Mouse (Mus musculus) kidney, embryonic 16.5 days (tissue): ENCODE measurements around the gene Arap1. TPM values are rescaled to one million over a fixed set of nuclear protein-coding genes. Genes with fewer than 3 reads are reported as not detected.

Source experiments
- ATAC-seq: fragments of 200-750 bp; cut with Nextera tagmentation; 2 replicates; pipeline ENCODE4 v1.8.0; 2017; ENCODE audit warnings: moderate TSS enrichment; ENCODE audit not compliant: low FRiP score, low TSS enrichment
- H3K27ac ChIP-seq: fragments of 300-500 bp; sonication (generic); 2 replicates; pipeline ENCODE4 v1.5.1; 2014; ENCODE audit warnings: low read length
- H3K27me3 ChIP-seq: fragments of 300-500 bp; sonication (generic); 2 replicates; pipeline ENCODE4 v1.6.1; 2014; ENCODE audit warnings: low read length, control low read depth, mixed read lengths; ENCODE audit not compliant: insufficient read depth
- H3K36me3 ChIP-seq: fragments of 300-500 bp; sonication (generic); 2 replicates; pipeline ENCODE4 v1.6.1; 2014; ENCODE audit warnings: low read length, control low read depth, mixed read lengths; ENCODE audit not compliant: insufficient read depth
- H3K4me1 ChIP-seq: fragments of 300-500 bp; sonication (generic); 2 replicates; pipeline ENCODE4 v1.6.1; 2014; ENCODE audit warnings: low read length, control low read depth, mixed read lengths; ENCODE audit not compliant: insufficient read depth
- H3K4me2 ChIP-seq: fragments of 300-500 bp; sonication (generic); replicated peaks from 2 replicates; pipeline ENCODE4 v1.6.1; 2014; ENCODE audit warnings: low read depth, low read length
- H3K4me3 ChIP-seq: fragments of 300-500 bp; sonication (generic); 2 replicates; pipeline ENCODE4 v1.5.1; 2014; ENCODE audit warnings: mild to moderate bottlenecking, low read length
- H3K9ac ChIP-seq: fragments of 300-500 bp; sonication (generic); replicated peaks from 2 replicates; pipeline ENCODE4 v1.6.1; 2014; ENCODE audit warnings: low read length
- H3K9me3 ChIP-seq: fragments of 300-500 bp; sonication (generic); 2 replicates; pipeline ENCODE4 v1.6.1; 2016; ENCODE audit warnings: low read length, control low read depth
- WGBS: fragments of 180-500 bp; shearing (Covaris S2); extraction: QIAGEN DNeasy Blood & Tissue Kit; methylation state at CpG from one replicate; pipeline ENCODE4 v1.1.7; 2014; 5-methylcytosine and 5-hydroxymethylcytosine counted together
- polyA plus RNA-seq: library from polyadenylated mRNA; unstranded; fragments of >200 nt; fragmentation: Nextera tagmentation; extraction: Ambion mirVana; gene quantifications from 2 replicates; pipeline ENCODE4 v1.2.1, GENCODE M21; 2015

Gene Arap1
- polyA plus RNA-seq, 1 experiment from 2014 or later, result 106 TPM

DNA sequence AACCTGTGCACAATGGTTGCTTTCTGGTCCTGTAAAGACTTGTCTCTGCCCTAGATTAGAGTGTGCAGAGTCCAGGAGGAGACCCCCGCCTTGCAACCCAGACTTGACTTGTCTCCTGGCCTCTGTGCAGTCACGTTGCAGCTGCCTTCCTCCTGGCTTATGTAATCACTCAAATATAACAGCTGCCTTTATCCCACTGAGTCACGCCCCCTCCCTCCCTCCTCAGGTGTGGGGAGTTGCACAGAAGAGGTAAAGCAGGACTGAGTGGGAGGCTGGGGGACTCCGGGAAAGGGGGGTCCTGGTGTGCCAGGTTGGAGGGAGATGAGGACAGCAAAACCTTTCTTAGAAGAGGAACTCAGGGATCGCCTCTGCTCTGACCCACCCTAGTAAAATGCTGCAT, 68.5 kb downstream of the Arap1 start:
- no peak for ATAC-seq

DNA sequence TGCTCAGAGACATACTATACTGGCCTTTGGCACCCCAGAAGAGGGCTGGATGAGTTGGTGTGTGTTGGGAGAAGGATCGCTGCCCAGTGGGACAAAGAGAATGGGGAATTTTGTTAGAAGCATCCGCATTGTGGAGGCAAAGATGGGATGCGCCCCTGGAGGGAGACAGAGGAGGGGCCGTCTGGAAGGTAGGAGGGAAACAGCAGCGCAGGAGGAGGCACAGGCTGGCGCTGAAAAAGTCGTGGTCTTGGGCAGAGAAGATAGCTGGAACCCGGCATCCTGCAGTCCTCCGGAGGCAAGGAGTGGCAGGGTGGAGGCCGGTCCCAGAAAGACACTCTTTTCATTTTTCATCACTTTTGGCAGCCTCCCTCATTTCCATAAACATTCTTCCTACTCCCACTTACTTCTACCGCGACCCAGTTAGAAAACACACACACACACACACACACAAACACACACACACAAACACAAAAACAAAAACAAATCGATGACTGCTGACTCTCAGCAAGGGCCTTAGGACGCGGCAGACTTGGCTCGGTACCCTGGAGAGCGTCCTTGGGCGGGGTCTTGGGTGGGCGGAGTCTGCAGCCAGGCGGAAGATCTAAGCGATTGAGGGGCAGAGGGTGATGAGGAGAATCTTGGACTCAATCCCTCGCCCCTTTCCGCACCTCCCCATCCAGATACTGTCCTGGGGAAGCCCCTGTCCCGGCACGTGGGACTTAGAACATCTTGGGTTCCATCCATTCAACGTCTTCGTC, 71.3 kb downstream of the Arap1 start:
- 5% methylated on average over 27 of the region's 27 CpGs for WGBS
- no peak overlapping the region for H3K4me2 ChIP-seq
- ATAC-seq, result no peak

More for the DNA sequence above, 68.5 kb downstream of the Arap1 start:
- peaks cover 24% of the 10 kb centered on the region for H3K4me1 ChIP-seq
- H3K9me3 ChIP-seq, result no peaks in the 10 kb centered on the region
- H3K36me3 ChIP-seq, result no peaks in the 10 kb centered on the region
- no peak overlapping the region for H3K4me2 ChIP-seq
- 63% methylated on average over 5 of the region's 5 CpGs for whole genome bisulfite sequencing
- H3K4me3 ChIP-seq, result no peak overlapping the region
- H3K9ac ChIP-seq, result no peak overlapping the region
- H3K27ac ChIP-seq, result no peak overlapping the region
- H3K27me3 ChIP-seq, result peaks cover 7% of the 10 kb centered on the region; the same call in 1 of the 2 replicates

DNA sequence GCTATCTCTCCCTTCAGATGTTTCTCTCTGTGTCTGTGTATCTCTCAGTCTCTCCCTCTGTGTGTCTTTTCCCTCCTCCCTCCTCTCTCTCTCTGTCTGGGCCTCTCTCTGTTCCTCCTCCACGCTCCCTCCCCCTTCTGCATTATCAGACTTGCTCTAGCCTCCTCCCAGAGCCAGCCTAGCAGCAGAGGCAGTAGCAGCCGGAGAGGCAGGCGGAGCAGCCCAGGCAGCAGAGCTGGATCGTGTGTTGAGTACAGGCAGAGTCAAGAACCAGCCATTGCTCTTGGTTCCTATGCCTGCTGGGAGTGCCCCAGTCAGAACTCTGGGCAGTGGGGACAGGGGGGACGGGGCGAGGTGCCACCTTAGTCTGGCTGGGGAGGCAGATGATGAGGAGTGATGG, 73.7 kb downstream of the Arap1 start, which contains the start of gene Pde2a:
Gene Pde2a, plus strand, starts transcription at position 163 of the 400 bp plus-strand sequence.
- H3K4me1 ChIP-seq, result no peaks in the 10 kb centered on the region
- H3K9me3 ChIP-seq, result no peaks in the 10 kb centered on the region
- H3K27me3 ChIP-seq, result peaks cover 7% of the 10 kb centered on the region; the same call in 1 of the 2 replicates
- no peaks in the 10 kb centered on the region for H3K36me3 ChIP-seq
- no peak within 1 kb of the TSS for H3K9ac ChIP-seq
- H3K27ac ChIP-seq, result no peak within 1 kb of the TSS
- 18% methylated on average over 6 of the region's 6 CpGs for WGBS
- no peak for ATAC-seq
- H3K4me3 ChIP-seq, result no peak within 1 kb of the TSS
- no peak within 1 kb of the TSS for H3K4me2 ChIP-seq

More for the DNA sequence above, 71.3 kb downstream of the Arap1 start:
- Histone ChIP-seq H3K36me3 (no peaks in the 10 kb centered on the region), H3K9ac (no peak overlapping the region), H3K4me1 (peaks cover 19% of the 10 kb centered on the region), H3K27ac (no peak overlapping the region), H3K27me3 (peaks cover 7% of the 10 kb centered on the region; the same call in 1 of the 2 replicates), H3K4me3 (no peak overlapping the region), H3K9me3 (no peaks in the 10 kb centered on the region)

GRCm38 (mm10) chr7:101422069-101422468, 74.2 kb downstream of the Arap1 start:
- H3K9ac ChIP-seq, result no peak overlapping the region

DNA sequence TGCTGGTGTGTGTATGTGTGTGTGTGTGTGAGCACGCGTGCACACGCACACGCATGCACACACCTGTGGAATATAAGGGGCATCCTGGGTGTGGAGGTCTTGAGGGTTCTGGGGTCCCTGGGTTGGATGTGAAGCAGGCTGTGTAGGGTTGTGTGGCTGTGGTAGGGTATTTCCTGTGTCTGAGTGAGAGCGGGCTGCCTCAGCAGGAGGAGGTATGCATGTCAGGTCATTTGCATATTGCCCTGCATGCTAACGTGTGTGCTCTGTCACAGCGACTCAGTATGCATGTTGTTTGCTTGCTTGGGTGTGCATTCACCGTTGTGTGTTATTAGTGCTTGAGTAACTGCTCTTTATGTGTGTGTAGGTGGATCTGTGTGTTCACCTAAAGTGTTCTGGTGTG, 74.8 kb downstream of the Arap1 start:
- H3K27me3 ChIP-seq, result peaks cover 5% of the 10 kb centered on the region; the same call in 1 of the 2 replicates
- no peaks in the 10 kb centered on the region for H3K9me3 ChIP-seq
- H3K4me2 ChIP-seq, result no peak overlapping the region
- no peak for ATAC-seq
- H3K9ac ChIP-seq, result no peak overlapping the region
- no peaks in the 10 kb centered on the region for H3K4me1 ChIP-seq
- WGBS, result 86% methylated on average over 8 of the region's 8 CpGs
- no peak overlapping the region for H3K27ac ChIP-seq
- no peak overlapping the region for H3K4me3 ChIP-seq
- H3K36me3 ChIP-seq, result no peaks in the 10 kb centered on the region

More at GRCm38 (mm10) chr7:101422069-101422468, 74.2 kb downstream of the Arap1 start:
- no peaks in the 10 kb centered on the region for H3K4me1 ChIP-seq
- no peak overlapping the region for H3K27ac ChIP-seq
- ATAC-seq, result no peak
- H3K9me3 ChIP-seq, result no peaks in the 10 kb centered on the region
- peaks cover 7% of the 10 kb centered on the region; the same call in 1 of the 2 replicates for H3K27me3 ChIP-seq
- no peak overlapping the region for H3K4me3 ChIP-seq
- no peaks in the 10 kb centered on the region for H3K36me3 ChIP-seq
- no peak overlapping the region for H3K4me2 ChIP-seq
- 39% methylated on average over 3 of the region's 3 CpGs for WGBS

- Histone ChIP-seq H3K27ac (no peak overlapping the region), H3K4me2 (no peak overlapping the region), H3K9ac (no peak overlapping the region), H3K27me3 (peaks cover 3% of the 10 kb centered on the region; the same call in 1 of the 2 replicates), H3K9me3 (no peaks in the 10 kb centered on the region), H3K36me3 (no peaks in the 10 kb centered on the region), H3K4me3 (no peak overlapping the region), H3K4me1 (no peaks in the 10 kb centered on the region)
- no peak for ATAC-seq
- WGBS, result 53% methylated on average over 6 of the region's 6 CpGs
Observed at GRCm38 (mm10) chr7:101423970-101424369, 76.1 kb downstream of the Arap1 start.

GRCm38 (mm10) chr7:101426692-101427091, 78.8 kb downstream of the Arap1 start:
- no peak overlapping the region for H3K4me2 ChIP-seq
- 66% methylated on average over 8 of the region's 8 CpGs for WGBS
- H3K27me3 ChIP-seq, result no peaks in the 10 kb centered on the region
- no peak overlapping the region for H3K27ac ChIP-seq
- no peaks in the 10 kb centered on the region for H3K36me3 ChIP-seq
- H3K9ac ChIP-seq, result no peak overlapping the region
- H3K4me1 ChIP-seq, result no peaks in the 10 kb centered on the region
- H3K4me3 ChIP-seq, result no peak overlapping the region
- no peak for ATAC-seq
- H3K9me3 ChIP-seq, result no peaks in the 10 kb centered on the region

DNA sequence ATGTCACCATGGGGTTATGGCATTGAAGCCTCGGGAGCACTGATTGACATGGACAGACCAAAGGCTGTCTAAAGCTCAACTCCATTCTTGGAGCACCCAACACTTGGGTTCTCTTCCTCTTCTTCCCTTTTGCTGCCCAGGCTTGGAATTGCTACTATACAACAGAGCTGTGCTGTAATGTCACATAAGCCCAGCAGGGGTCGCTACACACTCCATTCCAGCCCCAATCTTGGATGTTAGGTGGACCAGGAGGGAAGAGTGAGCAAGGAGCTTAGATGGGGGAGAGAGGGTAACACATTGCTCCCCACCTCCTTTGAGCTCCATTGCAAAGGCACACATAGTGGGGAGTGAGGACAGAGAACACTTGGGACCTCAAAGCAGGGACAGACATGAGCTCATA, 79.9 kb downstream of the Arap1 start:
- no peak overlapping the region for H3K27ac ChIP-seq
- H3K4me2 ChIP-seq, result no peak overlapping the region
- no peak overlapping the region for H3K9ac ChIP-seq
- 19% methylated on average over 2 of the region's 2 CpGs for WGBS
- no peak overlapping the region for H3K4me3 ChIP-seq
- no peaks in the 10 kb centered on the region for H3K36me3 ChIP-seq
- no peak for ATAC-seq
- H3K4me1 ChIP-seq, result no peaks in the 10 kb centered on the region
- no peaks in the 10 kb centered on the region for H3K27me3 ChIP-seq
- no peaks in the 10 kb centered on the region for H3K9me3 ChIP-seq

- Histone ChIP-seq H3K9me3 (no peaks in the 10 kb centered on the region), H3K27me3 (no peaks in the 10 kb centered on the region), H3K27ac (no peak overlapping the region), H3K36me3 (no peaks in the 10 kb centered on the region), H3K4me1 (no peaks in the 10 kb centered on the region), H3K4me3 (no peak overlapping the region), H3K9ac (no peak overlapping the region), H3K4me2 (no peak overlapping the region)
- WGBS, result 58% methylated on average over 6 of the region's 6 CpGs
- no peak for ATAC-seq
Observed at GRCm38 (mm10) chr7:101435038-101435437, 87.2 kb downstream of the Arap1 start.

DNA sequence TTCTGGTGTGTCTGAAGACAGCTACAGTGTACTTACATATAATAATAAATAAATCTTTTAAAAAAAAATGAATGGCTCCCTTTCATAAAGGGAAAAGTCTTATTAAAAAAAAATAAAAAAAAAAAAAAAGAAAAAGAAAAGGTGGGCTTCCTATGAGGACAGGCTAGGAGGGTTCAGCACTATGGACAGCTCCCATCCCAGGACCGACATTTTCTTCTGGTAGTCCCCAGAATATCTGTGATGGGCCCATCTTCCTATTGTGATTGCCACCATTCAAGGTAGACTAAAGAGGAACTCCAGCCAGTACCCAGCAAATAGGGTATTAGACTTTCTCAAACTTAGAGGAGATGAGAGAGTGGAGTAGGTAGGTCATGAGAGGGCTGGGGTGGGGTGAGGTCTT, 90.0 kb downstream of the Arap1 start:
- Histone ChIP-seq H3K4me2 (no peak overlapping the region), H3K4me3 (no peak overlapping the region), H3K9me3 (no peaks in the 10 kb centered on the region), H3K4me1 (no peaks in the 10 kb centered on the region), H3K36me3 (no peaks in the 10 kb centered on the region), H3K27me3 (no peaks in the 10 kb centered on the region), H3K9ac (no peak overlapping the region), H3K27ac (no peak overlapping the region)
- 3% methylated on average over 1 of the region's 1 CpGs for WGBS
- no peak for ATAC-seq
